Mouse (Mus musculus): ENCODE data around the gene Slc51b. TPM values are rescaled to one million over a fixed set of nuclear protein-coding genes. Genes with fewer than 3 reads are reported as not detected.
A peak's percentile ranks its signal among the peaks of the same experiment; 100 is the strongest.

Gene Slc51b
- polyA plus RNA-seq, 1 experiment, result not detected

- no peak overlapping the region for H3ac ChIP-seq (ENCODE audit: control insufficient read depth, insufficient read length)
- no peaks in the 10 kb centered on the region for H3K27me3 ChIP-seq (ENCODE audit: control insufficient read depth, insufficient read depth, insufficient read length)
- H3K4me3 ChIP-seq, result no peak overlapping the region
- TF ChIP-seq MYOD1 (IDR thresholded peaks at IDR 0.05; ENCODE audit: control insufficient read depth in 1 of 3, insufficient read length in 2 of 3, low read depth in 2 of 3) (peak; percentile 45 to 93 (median 58)), MYOG (IDR thresholded peaks at IDR 0.05; ENCODE audit: control insufficient read depth in 1 of 3, insufficient read depth in 1 of 3, insufficient read length in 2 of 3, low read depth in 2 of 3) (peak; percentile 66 to 94 (median 80)), SRF (IDR thresholded peaks at IDR 0.05; ENCODE audit: control insufficient read depth, insufficient read length, low read depth) (no peak)
- H3K79me2 ChIP-seq (ENCODE audit: control insufficient read depth, insufficient read depth), result no peaks in the 10 kb centered on the region
- H3K36me3 ChIP-seq (ENCODE audit: control insufficient read depth, insufficient read depth), result no peaks in the 10 kb centered on the region
- H3K4me2 ChIP-seq (ENCODE audit: low read depth), result peak overlapping the region; percentile 36
Observed at GRCm38 (mm10) chr9:65381017-65381590, 41.7 kb downstream of the Slc51b start.

GRCm38 (mm10) chr9:65375163-65375934 lies 47.4 kb downstream of the Slc51b start:
- no peak overlapping the region for H3K4me2 ChIP-seq (ENCODE audit: low read depth)

GRCm38 (mm10) chr9:65374468-65375162 lies 48.1 kb downstream of the Slc51b start:
- H3K79me2 ChIP-seq (ENCODE audit: control insufficient read depth, insufficient read depth), result no peaks in the 10 kb centered on the region
- no peaks in the 10 kb centered on the region for H3K36me3 ChIP-seq (ENCODE audit: control insufficient read depth, insufficient read depth)
- H3K4me2 ChIP-seq (ENCODE audit: low read depth), result no peak overlapping the region
- no peaks in the 10 kb centered on the region for H3K27me3 ChIP-seq (ENCODE audit: control insufficient read depth, insufficient read depth, insufficient read length)
- H3K4me3 ChIP-seq, result no peak overlapping the region
- H3ac ChIP-seq (ENCODE audit: control insufficient read depth, insufficient read length), result no peak overlapping the region
- TF ChIP-seq MAX (IDR thresholded peaks at IDR 0.05; ENCODE audit: low read depth) (no peak), TCF3 (IDR thresholded peaks at IDR 0.05; ENCODE audit: insufficient read length, low read depth) (no peak), REST (IDR thresholded peaks at IDR 0.05; ENCODE audit: insufficient read depth, insufficient read length) (no peak), E2F4 (IDR thresholded peaks at IDR 0.05; ENCODE audit: insufficient read depth) (no peak), MYOD1 (IDR thresholded peaks at IDR 0.05; ENCODE audit: control insufficient read depth in 1 of 3, insufficient read length in 2 of 3, low read depth in 2 of 3) (no peak), SRF (IDR thresholded peaks at IDR 0.05; ENCODE audit: control insufficient read depth, insufficient read length, low read depth) (no peak), POLR2A (IDR thresholded peaks at IDR 0.05; ENCODE audit: insufficient read length, low read depth) (no peak), TCF12 (IDR thresholded peaks at IDR 0.05; ENCODE audit: insufficient read depth, poor library complexity, severe bottlenecking) (no peak), USF1 (IDR thresholded peaks at IDR 0.05; ENCODE audit: low read depth) (no peak), MYOG (IDR thresholded peaks at IDR 0.05; ENCODE audit: control insufficient read depth in 1 of 3, insufficient read depth in 1 of 3, insufficient read length in 2 of 3, low read depth in 2 of 3) (no peak), CEBPB (IDR thresholded peaks at IDR 0.05; ENCODE audit: insufficient read depth, poor library complexity, severe bottlenecking) (no peak), POLR2AphosphoS2 (IDR thresholded peaks at IDR 0.05; ENCODE audit: insufficient read length, low read depth) (no peak)

More at GRCm38 (mm10) chr9:65375163-65375934, 47.4 kb downstream of the Slc51b start:
- TF ChIP-seq CEBPB (IDR thresholded peaks at IDR 0.05; ENCODE audit: insufficient read depth, poor library complexity, severe bottlenecking), result no peak
- TF ChIP-seq SRF (IDR thresholded peaks at IDR 0.05; ENCODE audit: control insufficient read depth, insufficient read length, low read depth), result no peak
- TF ChIP-seq USF1 (IDR thresholded peaks at IDR 0.05; ENCODE audit: low read depth), result no peak
- no peak for TF ChIP-seq POLR2AphosphoS2 (IDR thresholded peaks at IDR 0.05; ENCODE audit: insufficient read length, low read depth)
- no peak for TF ChIP-seq E2F4 (IDR thresholded peaks at IDR 0.05; ENCODE audit: insufficient read depth)
- TF ChIP-seq MYOG (IDR thresholded peaks at IDR 0.05; ENCODE audit: control insufficient read depth in 1 of 3, insufficient read depth in 1 of 3, insufficient read length in 2 of 3, low read depth in 2 of 3), result no peak
- TF ChIP-seq TCF12 (IDR thresholded peaks at IDR 0.05; ENCODE audit: insufficient read depth, poor library complexity, severe bottlenecking), result no peak
- no peak for TF ChIP-seq TCF3 (IDR thresholded peaks at IDR 0.05; ENCODE audit: insufficient read length, low read depth)
- TF ChIP-seq POLR2A (IDR thresholded peaks at IDR 0.05; ENCODE audit: insufficient read length, low read depth), result no peak
- Histone ChIP-seq H3ac (ENCODE audit: control insufficient read depth, insufficient read length) (no peak overlapping the region), H3K27me3 (ENCODE audit: control insufficient read depth, insufficient read depth, insufficient read length) (no peaks in the 10 kb centered on the region), H3K36me3 (ENCODE audit: control insufficient read depth, insufficient read depth) (no peaks in the 10 kb centered on the region), H3K79me2 (ENCODE audit: control insufficient read depth, insufficient read depth) (no peaks in the 10 kb centered on the region), H3K4me3 (no peak overlapping the region)

GRCm38 (mm10) chr9:65372449-65372848 lies 50.3 kb downstream of the Slc51b start:
- no peaks in the 10 kb centered on the region for H3K36me3 ChIP-seq (ENCODE audit: control insufficient read depth, insufficient read depth)
- no peaks in the 10 kb centered on the region for H3K79me2 ChIP-seq (ENCODE audit: control insufficient read depth, insufficient read depth)
- no peak overlapping the region for H3ac ChIP-seq (ENCODE audit: control insufficient read depth, insufficient read length)
- no peak overlapping the region for H3K4me2 ChIP-seq (ENCODE audit: low read depth)
- TF ChIP-seq MAX (IDR thresholded peaks at IDR 0.05; ENCODE audit: low read depth) (no peak), TCF12 (IDR thresholded peaks at IDR 0.05; ENCODE audit: insufficient read depth, poor library complexity, severe bottlenecking) (no peak), POLR2A (IDR thresholded peaks at IDR 0.05; ENCODE audit: insufficient read length, low read depth) (no peak), USF1 (IDR thresholded peaks at IDR 0.05; ENCODE audit: low read depth) (no peak), TCF3 (IDR thresholded peaks at IDR 0.05; ENCODE audit: insufficient read length, low read depth) (no peak), MYOD1 (IDR thresholded peaks at IDR 0.05; ENCODE audit: control insufficient read depth in 1 of 3, insufficient read length in 2 of 3, low read depth in 2 of 3) (no peak), E2F4 (IDR thresholded peaks at IDR 0.05; ENCODE audit: insufficient read depth) (no peak), MYOG (IDR thresholded peaks at IDR 0.05; ENCODE audit: control insufficient read depth in 1 of 3, insufficient read depth in 1 of 3, insufficient read length in 2 of 3, low read depth in 2 of 3) (no peak), POLR2AphosphoS2 (IDR thresholded peaks at IDR 0.05; ENCODE audit: insufficient read length, low read depth) (no peak)
- H3K4me3 ChIP-seq, result no peak overlapping the region
- no peaks in the 10 kb centered on the region for H3K27me3 ChIP-seq (ENCODE audit: control insufficient read depth, insufficient read depth, insufficient read length)

Data from myocyte (in vitro differentiated cells).